Mouse (Mus musculus) heart, embryonic 10.5 days (tissue): ENCODE data around the gene Atp6v0d1. TPM values are rescaled to one million over a fixed set of nuclear protein-coding genes. Genes with fewer than 3 reads are reported as not detected.
"Not testable (repeated sequence)": the region's sequence is repeated elsewhere in the genome, so short reads cannot be mapped to it uniquely, and the experiment has no call there.

ENCODE experiments used
- DNase-seq: peaks from one replicate; pipeline ENCODE4 v3.0.0-alpha.2; 2017; ENCODE audit warnings: low spot score
- H3K27ac ChIP-seq: fragments of 300-500 bp; sonication (generic); 2 replicates; pipeline ENCODE4 v1.5.1; 2016; ENCODE audit warnings: mild to moderate bottlenecking
- H3K27me3 ChIP-seq: fragments of 300-500 bp; sonication (generic); 2 replicates; pipeline ENCODE4 v1.6.1; 2016; ENCODE audit warnings: mild to moderate bottlenecking; ENCODE audit not compliant: poor library complexity, insufficient read depth, severe bottlenecking
- H3K36me3 ChIP-seq: fragments of 300-500 bp; sonication (generic); 2 replicates; pipeline ENCODE4 v1.6.1; 2016; ENCODE audit warnings: mild to moderate bottlenecking, moderate library complexity
- H3K4me1 ChIP-seq: fragments of 300-500 bp; sonication (generic); 2 replicates; pipeline ENCODE4 v1.6.1; 2016; ENCODE audit warnings: mild to moderate bottlenecking
- H3K4me3 ChIP-seq: fragments of 300-500 bp; sonication (generic); 2 replicates; pipeline ENCODE4 v1.5.1; 2016; ENCODE audit warnings: mild to moderate bottlenecking, moderate library complexity
- H3K9me3 ChIP-seq: fragments of 300-500 bp; sonication (generic); 2 replicates; pipeline ENCODE4 v1.6.1; 2016; ENCODE audit warnings: mild to moderate bottlenecking, moderate library complexity
- WGBS: fragments of 180-500 bp; shearing (Covaris S2); methylation state at CpG from one replicate; pipeline ENCODE4 v1.1.7; 2016; 5-methylcytosine and 5-hydroxymethylcytosine counted together
- polyA plus RNA-seq: library from polyadenylated mRNA; unstranded; fragments of >200 nt; fragmentation: Nextera tagmentation; extraction: Ambion mirVana; gene quantifications from 2 replicates; pipeline ENCODE4 v1.2.1, GENCODE M21; 2016

The Atp6v0d1 gene
- polyA plus RNA-seq, 1 experiment from 2014 or later: 70.6 TPM

GRCm38 (mm10) chr8:105602540-105602939 lies 36.7 kb upstream of the Atp6v0d1 start:
- H3K27me3 ChIP-seq, H3K36me3 ChIP-seq, DNase-seq, H3K4me3 ChIP-seq, H3K9me3 ChIP-seq, H3K27ac ChIP-seq: not testable (repeated sequence)
- 71% methylated on average over 3 of the region's 3 CpGs for WGBS
- H3K4me1 ChIP-seq: peaks cover 29% of the 10 kb centered on the region

DNA sequence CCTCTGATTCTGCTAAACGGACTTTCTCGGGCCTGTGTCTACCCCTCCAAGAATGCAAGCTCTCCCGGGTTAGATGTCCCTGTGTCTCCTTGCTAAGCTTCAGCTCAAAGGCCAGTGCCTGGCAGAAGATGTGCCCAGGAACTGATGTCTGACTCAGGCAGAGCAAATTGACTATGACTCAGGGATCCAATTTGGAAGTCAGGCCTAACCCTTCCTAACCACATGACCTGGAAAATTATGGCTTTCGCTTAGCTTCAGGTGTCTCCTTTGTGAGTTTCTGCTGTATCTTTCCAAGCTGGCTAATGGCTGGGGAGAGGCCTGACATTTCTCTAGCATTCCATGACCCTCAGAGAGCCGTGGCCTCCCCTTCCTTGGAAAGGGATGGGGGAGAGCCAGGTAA lies 35.5 kb upstream of the Atp6v0d1 start:
- 0 out of 2 replicates have a peak, but pooled peaks cover 2% of the 10 kb centered on the region for H3K36me3 ChIP-seq
- no peak for DNase-seq
- no peak overlapping the region for H3K27ac ChIP-seq
- H3K27me3 ChIP-seq: 0 out of 2 replicates have a peak, but pooled peaks cover 4% of the 10 kb centered on the region
- peaks cover 23% of the 10 kb centered on the region for H3K4me1 ChIP-seq
- WGBS: 65% methylated on average over 5 of the region's 5 CpGs
- no peak overlapping the region for H3K4me3 ChIP-seq
- no peaks in the 10 kb centered on the region for H3K9me3 ChIP-seq

- DNase-seq: no peak
- H3K27ac ChIP-seq: no peak overlapping the region
- 55% methylated on average over 6 of the region's 6 CpGs for WGBS
Measured at GRCm38 (mm10) chr8:105598777-105599176, 32.9 kb upstream of the Atp6v0d1 start.

GRCm38 (mm10) chr8:105596362-105597034 lies 30.7 kb upstream of the Atp6v0d1 start:
- peak overlapping the region; percentile 45 for H3K4me3 ChIP-seq
- WGBS: 6% methylated on average over 14 of the region's 14 CpGs
- peaks cover 27% of the 10 kb centered on the region for H3K4me1 ChIP-seq
- H3K9me3 ChIP-seq: no peaks in the 10 kb centered on the region
- peak; percentile 82 for DNase-seq
- H3K27me3 ChIP-seq: peaks cover 11% of the 10 kb centered on the region; the same call in 1 of the 2 replicates
- peak overlapping the region; percentile 67; the same call in 1 of the 2 replicates for H3K27ac ChIP-seq
- 0 out of 2 replicates have a peak, but pooled peaks cover 2% of the 10 kb centered on the region for H3K36me3 ChIP-seq

More at GRCm38 (mm10) chr8:105598777-105599176, 32.9 kb upstream of the Atp6v0d1 start:
- Histone ChIP-seq H3K4me3 (no peak overlapping the region), H3K4me1 (peaks cover 24% of the 10 kb centered on the region), H3K9me3 (no peaks in the 10 kb centered on the region), H3K36me3 (0 out of 2 replicates have a peak, but pooled peaks cover 2% of the 10 kb centered on the region), H3K27me3 (peaks cover 14% of the 10 kb centered on the region; the same call in 1 of the 2 replicates)

DNA sequence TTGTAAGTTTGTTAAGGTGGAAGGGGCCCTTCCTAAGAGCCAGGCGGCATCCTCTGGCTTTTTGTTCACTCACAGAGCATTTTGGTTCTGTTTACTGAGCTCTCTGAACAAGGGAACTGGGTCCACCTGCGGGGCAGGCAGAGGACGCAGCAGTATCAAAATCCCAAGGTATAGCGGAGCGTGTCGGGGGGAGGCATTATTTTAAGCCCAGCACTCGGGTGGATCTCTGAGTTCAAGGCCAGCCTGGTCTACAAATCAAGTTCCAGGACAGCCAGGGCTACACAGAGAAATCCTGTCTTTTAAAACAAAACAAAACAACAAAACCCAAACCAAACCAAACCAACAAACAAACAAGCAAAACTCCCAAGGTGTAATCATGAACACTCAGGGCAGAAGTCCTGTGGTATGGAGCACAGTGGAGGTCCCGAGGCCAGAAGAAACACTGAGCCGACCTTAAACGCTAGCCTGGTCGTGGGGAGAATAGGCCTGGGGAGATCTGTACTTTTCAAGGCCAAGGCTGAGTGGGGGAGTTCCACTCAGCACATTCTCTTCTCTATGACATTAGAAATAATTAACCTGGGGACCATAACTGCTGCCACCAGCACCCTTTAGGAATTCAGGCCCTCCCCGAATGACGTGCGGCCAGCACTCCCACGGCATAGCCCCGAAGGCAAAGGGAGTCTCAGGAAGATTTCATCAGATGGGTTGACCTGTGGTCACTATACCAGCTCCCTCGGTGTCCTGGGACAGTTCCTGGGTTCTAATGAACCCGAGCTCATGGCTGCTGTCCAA lies 28.8 kb upstream of the Atp6v0d1 start:
- peaks cover 27% of the 10 kb centered on the region for H3K4me1 ChIP-seq
- 64% methylated on average over 18 of the region's 18 CpGs for WGBS
- H3K9me3 ChIP-seq: no peaks in the 10 kb centered on the region
- H3K27ac ChIP-seq: peak overlapping the region; percentile 81
- H3K36me3 ChIP-seq: 0 out of 2 replicates have a peak, but pooled peaks cover 2% of the 10 kb centered on the region
- H3K4me3 ChIP-seq: peak overlapping the region; percentile 47
- H3K27me3 ChIP-seq: peaks cover 11% of the 10 kb centered on the region; the same call in 1 of the 2 replicates
- DNase-seq: no peak

GRCm38 (mm10) chr8:105593859-105594258 lies 28.0 kb upstream of the Atp6v0d1 start:
- H3K4me1 ChIP-seq: peaks cover 27% of the 10 kb centered on the region
- 11% methylated on average over 15 of the region's 15 CpGs for WGBS
- H3K27ac ChIP-seq: peak overlapping the region; percentile 81
- peaks cover 11% of the 10 kb centered on the region; the same call in 1 of the 2 replicates for H3K27me3 ChIP-seq
- 0 out of 2 replicates have a peak, but pooled peaks cover 1% of the 10 kb centered on the region for H3K36me3 ChIP-seq
- peak overlapping the region; percentile 47 for H3K4me3 ChIP-seq
- no peaks in the 10 kb centered on the region for H3K9me3 ChIP-seq
- peak; percentile 87 for DNase-seq

- no peaks in the 10 kb centered on the region for H3K9me3 ChIP-seq
- 58% methylated on average over 2 of the region's 2 CpGs for WGBS
- H3K4me3 ChIP-seq: no peak overlapping the region
- H3K27me3 ChIP-seq: peaks cover 11% of the 10 kb centered on the region; the same call in 1 of the 2 replicates
- H3K4me1 ChIP-seq: peaks cover 27% of the 10 kb centered on the region
- no peaks in the 10 kb centered on the region for H3K36me3 ChIP-seq
- no peak overlapping the region for H3K27ac ChIP-seq
- DNase-seq: no peak
Measured at GRCm38 (mm10) chr8:105592431-105592830, 26.6 kb upstream of the Atp6v0d1 start.

DNA sequence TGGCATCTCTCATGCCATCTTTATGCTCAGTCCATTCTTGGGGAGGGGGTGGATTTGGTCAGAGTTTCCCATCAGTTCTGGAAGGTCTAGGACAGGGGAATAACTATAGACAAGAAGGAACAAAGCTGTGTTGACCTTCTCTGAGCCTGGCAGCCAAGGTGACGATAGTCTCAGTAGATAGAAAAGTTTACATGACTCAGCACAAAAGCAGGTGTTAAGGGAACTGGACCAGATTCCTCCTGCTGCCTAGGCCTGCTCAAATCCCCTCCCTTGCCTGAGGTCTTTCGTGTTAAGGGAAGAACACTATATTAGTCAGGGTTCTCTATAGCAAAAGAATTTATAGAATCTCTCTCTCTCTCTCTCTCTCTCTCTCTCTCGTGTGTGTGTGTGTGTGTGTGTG lies 13.9 kb upstream of the Atp6v0d1 start:
- Histone ChIP-seq H3K27me3 (no peaks in the 10 kb centered on the region), H3K27ac (no peak overlapping the region), H3K36me3 (no peaks in the 10 kb centered on the region), H3K9me3 (no peaks in the 10 kb centered on the region), H3K4me1 (no peaks in the 10 kb centered on the region), H3K4me3 (no peak overlapping the region)
- WGBS: 61% methylated on average over 3 of the region's 3 CpGs
- no peak for DNase-seq

DNA sequence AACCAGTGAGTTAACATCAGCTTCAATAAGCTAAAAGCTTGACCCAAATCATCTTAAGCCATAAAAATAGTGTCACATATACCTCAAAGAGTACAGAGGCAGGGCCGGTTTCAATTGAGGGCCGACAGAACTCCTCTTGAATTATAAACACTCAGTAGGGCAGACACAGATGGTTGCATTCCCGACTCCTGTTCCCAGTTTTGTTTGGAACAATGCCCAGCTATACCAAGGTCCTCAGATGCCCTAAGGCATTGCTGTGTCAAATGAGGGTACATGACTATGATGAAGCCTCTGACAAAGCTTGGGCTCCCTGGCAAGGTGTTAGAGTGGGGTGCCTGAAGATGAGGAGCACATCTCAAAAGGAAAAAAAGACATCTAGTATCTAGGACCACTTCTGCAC lies 9.7 kb upstream of the Atp6v0d1 start:
- 72% methylated on average over 3 of the region's 3 CpGs for WGBS
- Histone ChIP-seq H3K36me3 (no peaks in the 10 kb centered on the region), H3K27ac (no peak overlapping the region), H3K4me1 (no peaks in the 10 kb centered on the region), H3K27me3 (no peaks in the 10 kb centered on the region), H3K4me3 (no peak overlapping the region), H3K9me3 (no peaks in the 10 kb centered on the region)
- no peak for DNase-seq

DNA sequence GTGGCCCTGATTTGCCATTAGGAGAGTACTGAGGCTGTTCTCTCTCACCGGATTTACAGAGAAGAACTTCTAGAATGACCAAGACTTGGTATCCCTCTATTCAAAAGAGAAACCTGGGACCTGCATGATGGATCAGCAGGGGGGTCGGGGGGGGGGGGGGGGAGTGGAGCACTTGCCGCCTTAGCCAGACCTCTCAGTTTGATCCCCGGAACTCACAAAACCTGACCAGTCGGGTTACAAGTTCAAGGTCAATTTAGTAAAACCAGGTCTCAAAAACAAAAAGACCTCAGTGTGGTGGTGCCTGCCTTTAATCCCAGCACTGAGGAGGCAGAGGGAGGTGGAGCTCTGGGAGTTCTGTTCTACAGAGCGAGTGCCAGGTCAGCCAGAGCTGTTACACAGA lies 8.9 kb upstream of the Atp6v0d1 start:
- Histone ChIP-seq H3K4me3 (no peak overlapping the region), H3K27ac (no peak overlapping the region), H3K9me3 (no peaks in the 10 kb centered on the region), H3K27me3 (no peaks in the 10 kb centered on the region), H3K36me3 (no peaks in the 10 kb centered on the region), H3K4me1 (no peaks in the 10 kb centered on the region)
- WGBS: 40% methylated on average over 6 of the region's 6 CpGs
- no peak for DNase-seq

DNA sequence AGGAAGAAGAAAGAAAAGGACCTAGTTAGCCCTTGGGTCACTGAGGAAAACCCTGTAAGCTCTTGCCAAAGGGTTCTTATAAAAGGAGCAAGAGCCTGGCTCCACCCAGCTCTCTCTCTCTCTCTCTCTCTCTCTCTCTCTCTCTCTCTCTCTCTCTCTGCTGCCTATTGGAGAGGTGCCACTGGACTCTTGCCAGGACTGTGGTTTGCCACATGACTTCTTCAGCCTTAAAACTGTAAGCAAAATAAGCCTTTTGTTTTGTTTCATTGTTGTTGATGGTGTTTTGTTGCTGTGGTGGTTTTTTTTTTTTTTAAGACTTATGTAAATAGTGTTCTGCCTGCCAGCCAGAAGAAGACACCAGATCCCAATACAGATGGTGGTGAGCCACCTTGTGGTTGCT lies 7.6 kb upstream of the Atp6v0d1 start:
- no peak overlapping the region for H3K27ac ChIP-seq
- DNase-seq: no peak
- no peaks in the 10 kb centered on the region for H3K9me3 ChIP-seq
- H3K4me1 ChIP-seq: no peaks in the 10 kb centered on the region
- H3K27me3 ChIP-seq: peaks cover 4% of the 10 kb centered on the region; the same call in 1 of the 2 replicates
- H3K36me3 ChIP-seq: no peaks in the 10 kb centered on the region
- no peak overlapping the region for H3K4me3 ChIP-seq

- Histone ChIP-seq H3K4me1 (peaks cover 5% of the 10 kb centered on the region), H3K27me3 (peaks cover 12% of the 10 kb centered on the region), H3K27ac (no peak overlapping the region), H3K4me3 (no peak overlapping the region), H3K9me3 (no peaks in the 10 kb centered on the region), H3K36me3 (no peaks in the 10 kb centered on the region)
- 88% methylated on average over 9 of the region's 9 CpGs for WGBS
- no peak for DNase-seq
Measured at GRCm38 (mm10) chr8:105571810-105572209, 6.0 kb upstream of the Atp6v0d1 start.
